Mouse (Mus musculus) spleen, postnatal 36 days (tissue): ENCODE data around the gene Gm29609.
"Not testable (repeated sequence)": the region's sequence is repeated elsewhere in the genome, so short reads cannot be mapped to it uniquely, and the experiment has no call there.

Experiments used
- DNase-seq, 2 experiments: peaks; one replicate each; pipeline ENCODE4 v3.0.0; 2022; ENCODE audit warnings: low spot score in 2 of 2, mixed read lengths in 1 of 2

Gm29609 gene

GRCm38 (mm10) chr5:31179766-31180630 lies at the start of gene Gm29609, which contains the start of gene Gtf3c2:
Gene Gm29609 (minus strand): TSS chr5:31179911.
Gene Gtf3c2 (minus strand): TSS chr5:31180144.
- peak; percentile 93 to 95 for DNase-seq

GRCm38 (mm10) chr5:31226641-31227040 lies 46.9 kb upstream of the Gm29609 start:
- DNase-seq, result no peak

- no peak for DNase-seq
These were observed 43.0 kb upstream of the Gm29609 start for GRCm38 (mm10) chr5:31222696-31223095.

GRCm38 (mm10) chr5:31221304-31221945 lies 41.7 kb upstream of the Gm29609 start:
- peak in 1 of 2 experiments; percentile 56 for DNase-seq

GRCm38 (mm10) chr5:31220448-31221303 lies 41.0 kb upstream of the Gm29609 start, which contains the start of gene Ppm1g:
Gene Ppm1g (minus strand): TSS chr5:31220687.
- peak; percentile 95 for DNase-seq

GRCm38 (mm10) chr5:31219911-31220447 lies 40.3 kb upstream of the Gm29609 start:
- peak; percentile 33 to 40 for DNase-seq

GRCm38 (mm10) chr5:31219474-31219873 lies 39.8 kb upstream of the Gm29609 start:
- no peak for DNase-seq

GRCm38 (mm10) chr5:31219070-31219469 lies 39.4 kb upstream of the Gm29609 start:
- no peak for DNase-seq

- peak; percentile 55 to 73 for DNase-seq
These were observed 38.6 kb upstream of the Gm29609 start for GRCm38 (mm10) chr5:31218294-31218693.

GRCm38 (mm10) chr5:31216554-31216953 lies 36.8 kb upstream of the Gm29609 start:
- not testable (repeated sequence) for DNase-seq

- DNase-seq, result no peak
These were observed 24.7 kb upstream of the Gm29609 start for GRCm38 (mm10) chr5:31204421-31204820.

GRCm38 (mm10) chr5:31203866-31204265 lies 24.2 kb upstream of the Gm29609 start:
- no peak for DNase-seq

- DNase-seq, result no peak
These were observed 23.2 kb upstream of the Gm29609 start for GRCm38 (mm10) chr5:31202933-31203332.

- peak; percentile 97 for DNase-seq
These were observed 22.3 kb upstream of the Gm29609 start, which contains the start of gene Zfp513 for GRCm38 (mm10) chr5:31201742-31202590. Gene Zfp513 (minus strand): TSS chr5:31202303.

GRCm38 (mm10) chr5:31201042-31201741 lies 21.5 kb upstream of the Gm29609 start:
- DNase-seq, result no peak

GRCm38 (mm10) chr5:31200327-31200768 lies 20.6 kb upstream of the Gm29609 start:
- no peak for DNase-seq

- DNase-seq, result no peak
These were observed 20.2 kb upstream of the Gm29609 start for GRCm38 (mm10) chr5:31199893-31200292.

GRCm38 (mm10) chr5:31199321-31199892 lies 19.7 kb upstream of the Gm29609 start:
- DNase-seq, result no peak

GRCm38 (mm10) chr5:31198616-31199320 lies 19.1 kb upstream of the Gm29609 start:
- no peak for DNase-seq
